Mouse (Mus musculus): ENCODE data around the gene Magoh.

Gene Magoh

DNA sequence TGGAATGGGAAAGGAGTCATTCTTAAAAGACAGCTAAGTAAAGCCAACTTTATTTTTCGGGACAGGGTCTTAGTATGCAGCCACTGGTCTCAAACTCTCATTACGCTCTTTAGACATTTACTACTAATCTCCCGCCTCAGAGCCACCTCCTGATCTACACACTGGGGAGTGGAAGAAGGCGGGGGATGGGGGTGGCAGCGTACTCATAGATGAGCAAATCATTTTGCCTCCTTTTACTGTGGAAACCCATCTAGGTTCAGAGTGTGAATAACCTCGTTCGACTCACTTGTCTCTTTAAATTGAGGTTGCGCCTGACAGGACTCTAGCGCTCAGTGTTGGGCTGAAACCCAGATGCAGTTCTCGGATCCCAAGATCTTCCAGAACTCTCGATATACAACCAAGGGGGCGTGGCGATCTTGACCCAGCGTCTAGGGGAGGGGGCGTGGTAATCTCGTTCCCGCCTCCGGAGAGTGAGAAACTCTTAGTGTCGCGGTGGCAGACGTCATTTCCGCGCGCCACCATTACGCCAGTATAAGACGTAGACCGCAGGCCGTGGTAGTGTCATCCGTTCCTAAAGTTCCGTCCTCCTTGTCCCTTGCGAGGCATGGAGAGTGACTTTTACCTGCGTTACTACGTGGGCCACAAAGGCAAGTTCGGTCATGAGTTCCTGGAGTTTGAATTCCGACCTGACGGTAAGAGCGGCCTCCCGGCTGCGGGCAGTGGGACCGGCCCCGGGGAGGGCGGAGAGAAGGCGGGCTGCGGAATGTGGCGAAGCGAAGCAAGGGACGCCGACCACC lies at the start of gene Magoh:
Magoh (plus strand) TSS at position 502 of the 797 bp plus-strand sequence.
- peak; percentile 96 for DNase-seq

DNA sequence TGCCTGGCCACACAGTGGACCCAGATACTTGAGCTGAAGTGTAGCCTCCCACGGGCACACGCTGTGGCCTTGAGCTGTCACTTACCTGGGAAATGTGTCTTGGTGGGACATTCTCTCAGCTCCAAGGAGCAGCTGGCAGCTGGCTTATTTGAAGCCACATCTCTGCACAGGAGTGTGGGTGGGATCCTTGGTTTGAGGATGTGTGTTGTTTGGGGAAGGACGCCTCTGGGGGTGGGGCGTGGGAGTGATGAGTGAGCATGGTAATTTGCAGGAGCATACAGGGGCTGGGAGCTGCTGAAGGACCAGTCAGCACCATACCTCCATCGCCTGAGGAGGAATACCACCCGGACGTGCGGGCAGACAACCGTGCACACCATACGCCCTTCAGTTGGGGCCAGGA lies 49.4 kb upstream of the Magoh start:
- no peak for DNase-seq

DNA sequence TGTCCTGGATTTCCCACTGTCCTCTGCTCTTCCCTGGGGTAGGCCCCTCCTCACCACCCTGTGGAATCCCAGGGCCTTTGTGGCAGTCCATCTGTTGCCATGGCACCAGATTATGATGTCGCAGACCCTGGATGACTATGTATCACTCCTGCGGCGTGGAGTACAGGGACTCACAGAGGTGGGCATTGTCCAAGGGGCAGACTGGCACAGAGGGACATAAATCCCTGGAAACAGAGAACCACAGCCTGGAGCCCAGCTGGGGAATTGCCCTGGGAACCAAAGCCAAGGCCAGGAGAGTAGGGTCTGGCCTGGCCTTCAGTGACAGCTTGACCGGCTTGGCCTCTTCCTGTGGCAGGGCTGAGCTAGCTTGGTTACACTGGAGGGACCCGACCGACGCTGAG lies 48.7 kb upstream of the Magoh start:
- DNase-seq: no peak

DNA sequence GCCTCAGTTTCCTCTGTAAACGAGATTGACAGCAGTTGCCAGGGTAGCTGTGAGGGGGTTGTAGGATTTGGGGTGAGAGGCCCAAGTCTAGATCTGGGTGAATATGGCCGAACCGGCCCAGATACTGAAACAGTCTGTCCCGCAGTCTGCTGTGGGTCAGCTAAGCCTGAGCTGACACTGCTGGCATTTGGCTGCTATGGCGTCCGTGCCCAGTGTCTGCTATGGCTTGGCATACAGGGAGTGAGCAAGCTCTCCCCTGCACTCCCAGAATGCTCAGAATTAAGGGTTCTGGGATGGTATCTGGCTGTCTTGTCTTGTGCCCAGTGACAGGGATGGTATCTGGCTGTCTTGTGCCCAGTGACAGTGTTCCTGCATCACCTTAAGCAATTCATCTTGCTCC lies 47.9 kb upstream of the Magoh start:
- no peak for DNase-seq

DNA sequence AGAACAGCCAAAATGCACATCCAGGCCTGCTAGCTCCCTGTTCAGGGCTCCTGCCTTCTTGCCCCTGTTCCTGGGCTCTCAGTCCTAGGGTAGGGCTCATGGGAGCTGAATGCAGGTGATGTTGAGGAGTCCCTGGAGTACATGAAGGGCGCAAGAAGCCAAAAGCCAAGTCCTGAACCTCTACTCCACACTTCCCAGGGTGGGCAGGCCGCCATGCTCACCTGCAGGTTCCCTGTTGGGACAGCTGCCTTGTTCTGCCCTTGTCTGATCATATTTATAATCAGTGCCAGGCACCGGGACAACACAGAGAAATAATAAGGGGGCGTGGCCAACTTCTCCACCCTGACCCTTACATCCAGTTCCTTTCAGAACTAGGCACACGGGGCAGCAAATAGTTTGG lies 46.0 kb upstream of the Magoh start:
- DNase-seq: no peak

DNA sequence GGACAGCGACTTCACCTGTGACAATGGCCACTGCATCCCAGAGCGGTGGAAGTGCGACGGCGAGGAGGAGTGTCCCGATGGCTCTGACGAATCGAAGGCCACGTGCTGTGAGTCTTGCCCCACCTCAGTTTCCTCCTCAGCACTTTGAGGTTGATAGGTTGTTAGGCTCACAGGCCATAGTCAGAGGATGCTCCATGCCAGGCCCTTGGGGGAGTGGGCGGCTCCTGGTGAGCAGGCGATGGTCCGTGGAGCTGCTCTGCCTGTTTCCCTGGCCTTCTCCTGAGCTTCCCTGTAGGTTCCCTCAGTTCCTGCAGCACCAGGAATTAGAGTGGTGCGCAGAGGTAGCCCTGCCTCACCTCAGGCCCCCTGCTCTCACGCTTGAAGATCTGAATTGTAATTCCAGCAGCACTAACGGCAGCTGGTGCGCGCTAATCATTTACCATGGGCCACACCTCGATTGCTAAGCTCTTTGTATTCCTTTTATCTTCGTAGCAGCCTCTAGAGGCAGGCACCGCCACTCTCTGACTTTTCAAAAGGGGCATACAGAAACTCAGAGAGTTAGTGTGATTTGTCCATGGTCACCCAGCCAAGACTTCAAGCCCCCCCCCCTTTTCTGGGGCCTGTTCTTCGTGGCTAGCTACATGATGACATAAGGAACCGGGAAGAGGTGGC lies 44.8 kb upstream of the Magoh start:
- DNase-seq: no peak

DNA sequence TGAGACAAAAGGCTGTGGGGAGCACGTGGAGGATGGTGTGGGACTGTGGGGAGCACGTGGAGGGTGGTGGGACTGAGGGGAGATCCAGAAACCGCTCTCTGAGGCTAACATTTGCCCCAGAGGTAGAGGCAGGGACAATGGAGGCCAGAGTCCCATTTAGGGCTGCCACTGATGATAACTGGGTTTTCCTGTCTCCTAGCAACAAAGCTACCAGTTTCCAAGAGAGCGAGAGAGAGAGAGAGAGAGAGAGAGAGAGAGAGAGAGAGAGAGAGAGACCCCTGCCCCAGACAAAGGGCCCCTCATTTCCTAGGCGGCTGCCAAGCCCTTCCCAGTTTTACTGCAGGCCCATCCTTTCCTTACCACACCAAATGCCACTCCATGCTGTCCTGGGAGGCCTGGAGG lies 44.0 kb upstream of the Magoh start:
- no peak for DNase-seq

DNA sequence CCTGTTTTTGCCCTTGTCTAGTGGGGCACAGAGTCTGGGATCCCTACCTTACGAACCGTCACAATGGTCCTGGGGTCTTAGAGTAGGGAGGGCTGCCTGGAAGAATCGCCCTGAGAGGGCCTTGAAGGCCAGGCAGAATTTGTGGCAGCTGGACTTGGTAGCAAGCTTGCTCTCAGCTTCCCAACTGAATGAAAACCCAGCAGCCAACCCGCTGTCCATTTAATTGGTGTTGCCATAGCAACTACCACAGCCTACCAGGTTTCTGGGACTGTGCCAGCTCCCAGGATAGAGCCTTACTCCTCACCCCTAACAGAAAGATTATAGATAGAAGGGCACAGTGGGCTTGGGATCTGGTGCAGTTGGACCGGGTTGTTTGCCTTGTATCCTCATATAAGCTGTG lies 42.8 kb upstream of the Magoh start:
- peak; percentile 81 for DNase-seq

DNA sequence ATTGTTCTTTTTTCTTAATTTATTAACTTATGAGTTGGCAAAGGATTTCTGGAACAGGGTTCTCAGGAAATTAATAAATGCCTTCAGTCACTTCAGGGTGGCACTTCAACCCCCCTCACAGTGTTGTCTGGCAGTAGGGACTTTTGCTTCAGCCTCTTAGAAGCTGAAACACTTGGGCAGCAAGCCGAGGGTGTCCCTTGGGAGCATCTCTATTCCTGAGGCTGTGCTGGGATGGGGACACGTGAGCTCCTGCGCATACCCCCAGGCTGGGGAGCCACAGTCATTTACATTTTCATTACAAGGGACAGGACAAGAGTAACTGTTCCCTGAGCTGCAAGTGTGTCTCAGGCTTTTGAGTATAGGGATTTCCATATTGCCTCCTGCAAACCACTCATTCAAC lies 41.6 kb upstream of the Magoh start:
- no peak for DNase-seq

DNA sequence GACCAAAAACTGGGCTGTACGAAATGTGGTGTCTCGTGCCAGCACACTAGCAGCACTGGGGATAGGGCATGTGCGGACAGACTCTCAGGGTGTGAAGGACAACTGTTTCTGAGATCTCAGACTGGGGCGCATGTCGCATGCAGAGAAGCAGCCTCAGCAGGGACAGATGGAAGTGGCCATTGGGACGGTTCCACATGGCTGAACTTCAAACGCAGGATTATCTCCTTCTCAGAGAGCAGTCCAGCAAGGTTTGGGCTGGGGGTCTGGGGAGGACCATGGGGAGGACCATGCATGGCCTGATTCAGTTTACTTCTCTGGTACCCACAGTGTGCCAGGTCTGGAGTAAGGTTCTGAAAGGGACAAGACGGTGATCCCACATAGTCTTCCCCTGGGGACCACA lies 35.9 kb upstream of the Magoh start:
- no peak for DNase-seq

DNA sequence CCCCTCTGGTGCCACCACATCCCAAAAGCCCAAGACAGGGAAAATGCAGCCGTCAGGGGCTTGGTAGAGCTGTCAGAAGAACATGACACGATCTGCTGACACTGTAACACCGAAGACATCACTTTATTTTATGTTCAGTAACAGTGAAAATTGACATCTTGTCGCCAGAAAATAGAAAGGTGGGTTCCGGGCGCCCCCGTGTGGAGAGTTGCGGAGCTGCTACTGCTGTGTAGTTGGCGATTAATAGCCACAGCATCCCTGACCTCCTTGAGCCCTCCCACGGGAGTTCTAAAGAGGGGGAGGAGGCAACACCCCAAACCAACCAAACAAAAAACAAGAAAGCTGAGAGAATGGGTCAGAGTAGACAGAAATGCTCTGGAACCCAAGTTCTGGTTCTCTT lies 34.6 kb upstream of the Magoh start:
- peak; percentile 90 for DNase-seq

DNA sequence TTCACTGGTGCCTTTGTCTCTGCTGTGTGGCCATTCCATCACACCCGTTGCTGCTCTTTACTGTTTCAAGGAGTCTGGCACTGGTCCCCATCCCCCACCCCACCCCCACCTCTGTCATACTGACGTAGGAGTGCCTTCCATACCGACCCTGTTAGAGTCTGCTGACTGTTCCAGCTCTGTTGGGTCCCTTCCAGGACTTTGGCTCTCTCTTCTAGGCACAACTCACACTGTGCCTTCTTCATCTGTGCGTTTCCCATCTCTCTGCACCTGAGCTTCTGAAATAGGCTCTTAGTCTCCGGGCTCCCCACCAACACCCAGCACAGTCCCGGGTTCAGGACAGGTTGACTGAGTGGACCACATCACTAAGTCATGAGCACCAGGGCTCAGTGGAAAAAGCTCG lies 32.8 kb upstream of the Magoh start:
- DNase-seq: no peak

DNA sequence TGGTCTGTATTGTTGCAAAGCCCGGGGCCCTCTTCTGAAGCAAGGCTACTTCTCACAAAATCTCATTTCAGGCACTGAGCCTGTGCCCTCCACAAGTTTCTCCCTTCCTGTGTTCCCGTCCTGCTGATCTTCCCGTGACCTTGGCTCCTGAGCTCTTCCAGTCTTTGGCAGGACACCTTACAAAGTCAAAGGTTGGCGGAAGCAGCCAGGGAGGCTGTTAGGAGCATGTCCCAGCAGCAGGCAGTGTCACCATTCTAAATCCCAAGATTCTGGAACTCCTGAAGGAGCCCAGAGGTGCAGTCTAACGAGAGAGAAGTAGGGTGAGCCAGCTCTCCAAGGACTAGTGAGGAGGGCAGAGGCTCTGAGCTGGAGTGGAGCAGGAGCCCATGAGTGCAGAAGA lies 31.0 kb upstream of the Magoh start:
- DNase-seq: no peak

DNA sequence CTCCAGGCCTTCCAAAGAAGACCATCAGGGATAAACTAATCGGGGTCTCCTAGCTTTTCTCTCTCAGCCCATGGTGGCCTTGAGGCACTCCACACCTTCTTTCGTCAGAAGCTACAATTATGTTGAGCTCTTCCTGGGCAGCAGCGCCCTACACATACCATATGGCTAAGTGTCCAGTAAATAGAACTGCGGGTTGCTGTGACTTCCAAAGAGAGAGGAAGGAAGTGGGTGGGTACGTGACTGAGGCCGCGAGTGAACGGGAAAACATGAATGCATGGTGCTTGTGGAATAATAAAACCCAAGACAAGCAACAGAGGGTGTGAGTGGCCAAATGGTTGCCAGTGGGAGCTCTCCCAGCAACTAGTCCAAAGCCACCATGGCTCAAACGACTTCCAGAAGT lies 29.9 kb upstream of the Magoh start:
- DNase-seq: no peak

DNA sequence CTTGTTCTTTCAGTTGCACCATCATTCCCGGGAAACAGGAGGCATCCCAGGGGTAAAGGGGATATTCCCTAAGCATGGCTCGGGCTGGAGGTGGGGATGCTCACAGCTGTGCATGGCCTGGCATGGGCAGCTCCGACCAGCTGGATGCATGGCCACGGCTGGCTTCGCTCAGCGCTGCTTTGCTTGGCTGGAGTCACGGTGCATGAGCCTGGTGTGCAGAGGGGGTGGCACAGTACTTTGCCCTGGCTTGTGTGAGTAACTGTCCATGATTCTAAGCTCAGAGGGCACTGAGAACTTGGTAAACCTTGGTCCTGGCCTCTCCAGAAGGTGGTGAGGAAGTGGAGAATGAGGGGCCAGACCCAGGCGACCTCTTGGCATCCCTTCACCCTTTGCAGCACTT lies 29.5 kb upstream of the Magoh start:
- DNase-seq: no peak

DNA sequence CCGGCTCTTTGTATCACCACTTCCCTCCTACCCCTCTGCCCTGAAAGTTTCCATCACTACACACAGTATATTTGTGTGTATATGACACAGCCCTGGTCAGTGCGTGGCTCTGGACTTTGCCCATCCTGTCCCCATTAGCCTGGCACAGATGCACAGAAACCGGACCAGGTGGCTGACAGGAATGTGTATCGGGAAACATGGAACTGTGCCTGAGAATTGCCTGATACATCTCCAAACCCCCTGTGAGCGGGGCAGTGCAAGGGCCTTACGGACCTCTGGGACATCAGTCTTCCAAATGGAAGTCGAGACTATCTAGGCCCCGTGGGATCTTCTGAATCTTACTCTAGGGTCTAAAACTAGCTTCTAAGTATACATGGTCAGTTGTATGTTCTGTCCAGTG lies 26.2 kb upstream of the Magoh start:
- no peak for DNase-seq

DNA sequence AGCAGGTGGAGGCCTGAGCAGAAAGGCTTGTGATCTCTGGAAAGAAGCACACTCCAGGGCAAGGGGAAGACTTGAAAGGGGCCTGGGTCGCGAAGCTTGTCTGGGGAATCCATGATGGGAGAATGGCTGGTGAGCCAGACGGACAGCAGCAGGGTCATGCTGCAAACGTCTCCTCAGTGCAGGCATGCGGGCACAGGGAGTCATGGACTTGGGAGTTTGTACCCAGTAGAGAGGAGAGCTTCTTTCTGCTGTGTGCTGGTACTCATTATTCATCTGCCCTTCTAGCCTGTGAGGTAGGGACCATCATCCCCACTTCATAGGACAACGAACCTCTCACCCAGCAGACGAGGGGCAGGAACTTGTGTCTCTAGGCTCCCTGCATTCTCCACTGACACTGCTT lies 25.7 kb upstream of the Magoh start:
- DNase-seq: no peak

DNA sequence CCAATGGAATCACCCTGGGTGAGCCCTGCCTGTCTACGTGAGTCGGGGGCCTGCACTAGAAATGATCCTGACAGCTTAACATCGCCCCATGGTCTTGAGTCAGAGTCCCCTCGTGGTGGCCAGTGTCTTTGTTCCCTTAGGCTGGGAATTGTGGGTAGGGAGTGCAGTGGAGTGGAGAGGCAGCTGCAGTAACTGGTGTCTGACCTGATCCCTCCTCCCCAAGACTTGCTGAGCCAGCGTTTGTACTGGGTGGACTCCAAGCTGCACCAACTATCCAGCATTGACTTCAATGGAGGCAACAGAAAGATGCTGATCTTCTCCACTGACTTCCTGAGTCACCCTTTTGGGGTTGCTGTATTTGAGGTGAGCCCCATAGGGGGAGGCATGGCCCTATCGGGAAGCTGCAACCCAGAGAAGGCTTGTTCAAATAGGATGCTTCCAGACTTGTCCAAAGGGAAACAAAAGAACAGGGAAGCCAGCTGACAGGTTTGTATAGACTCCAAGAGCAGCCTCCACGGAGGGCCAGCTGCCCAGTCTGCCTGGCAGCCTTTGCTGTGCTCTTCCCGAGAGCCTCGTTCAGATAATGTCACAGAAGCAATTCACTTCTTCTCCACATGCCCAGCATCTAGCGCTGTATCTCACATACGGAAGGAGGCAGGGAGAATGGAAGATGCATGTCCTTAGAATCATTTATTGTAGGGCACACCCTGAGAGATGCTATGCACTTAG lies 22.4 kb upstream of the Magoh start:
- no peak for DNase-seq

DNA sequence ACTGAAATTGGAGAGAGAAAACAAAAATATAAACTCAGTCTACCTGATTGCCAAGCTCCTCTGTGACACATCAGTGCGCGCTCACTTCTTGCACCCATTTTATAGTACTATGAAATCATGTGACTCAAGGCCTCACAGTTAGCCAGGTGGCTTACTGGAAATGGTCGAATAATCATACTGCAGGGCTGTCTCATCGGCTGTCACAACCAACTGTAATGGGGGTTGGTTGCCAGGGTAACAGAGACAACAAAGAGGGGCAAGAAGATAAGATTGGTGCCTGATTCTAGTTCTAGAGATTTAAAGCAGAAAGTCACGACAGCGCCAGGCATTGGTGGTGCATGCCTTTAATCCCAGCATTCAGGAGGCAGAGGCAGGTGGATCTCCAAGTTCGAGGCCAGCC lies 20.6 kb upstream of the Magoh start:
- DNase-seq: no peak

DNA sequence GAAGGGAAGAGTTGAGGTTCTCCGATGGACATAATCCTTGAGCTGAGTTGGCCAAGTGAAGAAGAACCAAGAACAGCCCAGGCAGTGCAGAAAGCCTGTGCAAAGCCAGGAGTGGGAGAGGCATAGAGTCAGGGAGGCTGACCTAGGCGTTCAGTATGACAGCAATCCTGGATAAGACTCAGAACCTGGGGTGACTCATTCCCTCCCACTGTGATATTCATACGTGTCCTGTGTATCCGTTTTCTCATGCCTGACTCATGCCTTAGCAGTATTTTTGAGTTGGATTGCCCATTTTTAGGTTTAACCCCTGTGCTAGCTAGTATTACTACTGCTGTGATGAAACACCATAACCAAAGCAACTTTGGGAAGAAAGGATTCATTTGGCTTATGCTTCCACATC lies 14.7 kb upstream of the Magoh start:
- DNase-seq: no peak

DNA sequence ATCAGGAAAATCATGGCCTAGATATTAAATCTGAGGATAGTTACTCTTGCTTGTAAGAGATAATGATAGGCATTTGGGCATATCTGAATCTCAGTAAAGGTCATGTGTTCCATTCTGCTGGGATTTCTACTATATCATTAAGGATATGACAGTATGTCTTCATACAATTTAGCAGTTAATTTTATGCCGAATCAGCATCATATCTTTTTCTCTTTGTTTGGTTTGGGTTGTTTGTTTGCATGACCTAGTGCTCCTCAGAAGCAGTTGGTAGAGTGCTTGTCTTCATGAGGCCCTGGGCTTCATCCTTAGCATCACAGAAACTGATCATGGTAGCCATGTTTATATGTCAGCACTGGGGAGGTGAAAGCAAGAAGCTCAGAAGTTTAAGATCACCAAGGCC lies 2.1 kb downstream of the Magoh start:
- DNase-seq: no peak

DNA sequence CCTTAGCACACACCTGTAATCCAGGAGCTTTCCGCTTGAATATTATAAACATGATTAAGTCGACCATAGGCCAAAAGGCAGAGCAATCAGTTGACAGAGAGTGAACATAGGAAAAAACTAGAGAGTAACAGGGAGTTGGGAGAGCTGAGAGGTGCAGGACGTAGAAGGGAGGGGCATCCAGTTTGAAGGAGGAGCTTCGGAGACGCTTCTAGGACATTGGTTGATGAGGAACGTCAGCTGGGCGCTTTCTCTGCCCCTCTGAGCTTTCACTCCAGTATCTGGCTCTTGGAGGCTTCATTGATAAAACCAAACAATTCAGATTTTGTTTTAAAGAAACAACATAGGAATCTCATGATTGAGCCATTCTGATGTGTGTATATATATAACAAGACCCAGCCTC lies 6.8 kb downstream of the Magoh start:
- no peak for DNase-seq

DNA sequence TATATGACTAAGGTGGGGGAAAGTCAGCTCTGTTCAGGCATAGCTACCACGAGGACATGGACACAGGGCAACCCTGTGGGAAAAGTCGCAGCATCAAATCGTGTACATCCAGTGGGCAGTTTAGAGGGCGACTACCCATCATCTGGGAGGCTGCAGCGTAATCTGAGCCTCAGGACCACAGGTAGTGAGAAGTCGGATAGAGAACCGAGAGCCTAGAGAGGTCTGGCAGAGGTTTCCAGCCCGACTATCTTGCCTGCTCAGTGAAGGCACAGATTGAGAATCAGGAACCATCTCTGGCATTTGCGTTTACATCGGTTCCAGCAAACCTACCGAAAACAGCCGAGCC lies 9.8 kb downstream of the Magoh start:
- DNase-seq: no peak

DNA sequence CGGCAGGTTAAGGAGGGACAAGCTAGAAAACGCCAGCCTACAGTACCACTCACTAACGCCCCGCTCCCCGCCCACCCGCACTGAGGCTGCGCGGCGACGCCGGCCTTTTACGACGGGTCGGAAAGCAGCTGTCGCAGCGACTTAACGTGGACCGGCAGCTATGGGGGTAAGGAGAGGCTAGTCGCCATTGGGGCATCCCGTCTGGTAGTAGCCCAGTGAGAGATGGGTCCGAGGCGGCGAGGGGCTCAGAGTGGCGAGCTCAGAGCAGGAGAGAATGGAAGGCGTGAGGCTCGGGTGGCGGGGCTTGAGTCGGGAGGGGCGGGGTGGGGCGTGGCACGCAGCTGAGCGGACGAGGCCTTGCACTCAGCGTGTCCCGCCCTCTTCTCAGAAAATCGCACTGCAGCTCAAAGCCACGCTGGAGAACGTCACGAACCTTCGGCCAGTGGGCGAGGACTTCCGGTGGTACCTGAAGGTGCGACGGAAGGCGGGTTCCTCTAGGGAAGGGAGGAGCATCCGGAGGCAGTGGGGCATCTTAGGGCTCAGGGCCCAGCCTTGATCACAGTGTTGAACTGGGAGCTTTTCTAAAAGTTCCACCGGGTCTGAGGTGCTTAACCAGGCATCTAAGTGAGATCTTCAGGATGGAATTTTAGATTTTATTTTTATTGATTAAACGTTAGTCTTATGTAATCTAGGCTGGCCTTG lies 10.3 kb downstream of the Magoh start, which contains the start of gene 0610037L13Rik:
0610037L13Rik (plus strand) TSS at position 83 of the 702 bp plus-strand sequence.
- DNase-seq: peak; percentile 91
